Mouse (Mus musculus) liver, embryonic 12.5 days (tissue): ENCODE results near the gene Fam178b. TPM values are rescaled to one million over a fixed set of nuclear protein-coding genes. Genes with fewer than 3 reads are reported as not detected.

Source experiments
- ATAC-seq: fragments of 200-750 bp; cut with Nextera tagmentation; 2 replicates; pipeline ENCODE4 v1.8.0; 2017; ENCODE audit warnings: moderate number of reproducible peaks, mild to moderate bottlenecking, moderate library complexity
- H3K27ac ChIP-seq: fragments of 300-500 bp; sonication (generic); 2 replicates; pipeline ENCODE4 v1.5.1; 2016; ENCODE audit warnings: mild to moderate bottlenecking
- H3K27me3 ChIP-seq: fragments of 300-500 bp; sonication (generic); replicated peaks from 2 replicates; pipeline ENCODE4 v1.6.1; 2016; ENCODE audit warnings: mild to moderate bottlenecking, moderate library complexity
- H3K36me3 ChIP-seq: fragments of 300-500 bp; sonication (generic); 2 replicates; pipeline ENCODE4 v1.6.1; 2016; ENCODE audit warnings: mild to moderate bottlenecking, moderate library complexity
- H3K4me1 ChIP-seq: fragments of 300-500 bp; sonication (generic); 2 replicates; pipeline ENCODE4 v1.6.1; 2016
- H3K4me2 ChIP-seq: fragments of 300-500 bp; sonication (generic); 2 replicates; pipeline ENCODE4 v1.6.1; 2016; ENCODE audit warnings: mild to moderate bottlenecking, moderate library complexity
- H3K4me3 ChIP-seq: fragments of 300-500 bp; sonication (generic); 2 replicates; pipeline ENCODE4 v1.5.1; 2016; ENCODE audit warnings: mild to moderate bottlenecking, moderate library complexity
- H3K9ac ChIP-seq: fragments of 300-500 bp; sonication (generic); 2 replicates; pipeline ENCODE4 v1.6.1; 2016; ENCODE audit warnings: mild to moderate bottlenecking, moderate library complexity
- H3K9me3 ChIP-seq: fragments of 300-500 bp; sonication (generic); replicated peaks from 2 replicates; pipeline ENCODE4 v1.6.1; 2016; ENCODE audit warnings: mild to moderate bottlenecking, moderate library complexity
- WGBS: fragments of 180-500 bp; shearing (Covaris S2); methylation state at CpG from one replicate; pipeline ENCODE4 v1.1.7; 2016; ENCODE audit not compliant: insufficient replicate concordance; 5-methylcytosine and 5-hydroxymethylcytosine counted together
- microRNA-seq: library from miRNA; unstranded; fragments of <30 nt; microRNA quantifications from one replicate; pipeline ENCODE4, GENCODE M21; 2017
- polyA plus RNA-seq: library from polyadenylated mRNA; unstranded; fragments of >200 nt; fragmentation: Nextera tagmentation; extraction: Ambion mirVana; gene quantifications from 2 replicates; pipeline ENCODE4 v1.2.1, GENCODE M21; 2016

Fam178b gene
- polyA plus RNA-seq, 1 experiment from 2014 or later, result not detected

DNA sequence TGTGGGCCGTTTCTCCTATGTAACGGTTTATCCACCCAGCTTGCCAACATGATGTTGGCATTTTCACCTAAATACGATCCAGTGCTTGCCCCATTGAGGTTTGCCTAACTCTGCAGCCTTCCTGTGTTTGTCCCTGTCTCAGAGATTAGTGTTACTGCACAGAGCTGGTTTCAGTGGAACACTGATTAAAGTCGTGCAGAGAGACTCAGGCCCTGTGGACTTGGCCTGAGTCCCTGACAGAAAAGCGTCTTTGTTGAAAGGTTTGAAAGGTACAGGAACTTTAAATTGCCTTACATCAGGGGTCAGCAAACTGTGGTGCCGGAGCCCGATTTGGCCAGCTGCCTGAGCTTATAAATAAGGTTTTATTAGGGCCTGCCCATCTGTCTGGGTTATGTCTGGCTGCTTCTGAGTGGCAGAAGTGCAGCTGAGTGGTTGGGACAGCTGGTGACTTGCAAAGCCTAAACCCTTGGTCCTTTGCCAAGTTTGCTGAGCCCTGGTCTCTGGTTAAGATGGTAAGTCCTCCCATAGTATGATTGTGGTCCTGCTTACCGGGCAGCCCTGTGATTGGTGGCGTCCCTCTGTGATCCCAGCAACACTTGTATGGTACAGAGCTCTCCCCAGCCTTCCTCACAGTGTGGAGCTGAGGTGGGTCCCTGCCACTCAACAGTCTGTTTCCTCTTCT is 159.5 kb downstream of the Fam178b start:
- ATAC-seq, result no peak
- no peak overlapping the region for H3K4me3 ChIP-seq
- no peaks in the 10 kb centered on the region for H3K27me3 ChIP-seq
- H3K9ac ChIP-seq, result no peak overlapping the region
- no peaks in the 10 kb centered on the region for H3K4me1 ChIP-seq
- H3K27ac ChIP-seq, result no peak overlapping the region
- H3K36me3 ChIP-seq, result peaks cover 85% of the 10 kb centered on the region
- no peaks in the 10 kb centered on the region for H3K9me3 ChIP-seq
- H3K4me2 ChIP-seq, result no peak overlapping the region
- 79% methylated on average over 9 of the region's 9 CpGs for WGBS

DNA sequence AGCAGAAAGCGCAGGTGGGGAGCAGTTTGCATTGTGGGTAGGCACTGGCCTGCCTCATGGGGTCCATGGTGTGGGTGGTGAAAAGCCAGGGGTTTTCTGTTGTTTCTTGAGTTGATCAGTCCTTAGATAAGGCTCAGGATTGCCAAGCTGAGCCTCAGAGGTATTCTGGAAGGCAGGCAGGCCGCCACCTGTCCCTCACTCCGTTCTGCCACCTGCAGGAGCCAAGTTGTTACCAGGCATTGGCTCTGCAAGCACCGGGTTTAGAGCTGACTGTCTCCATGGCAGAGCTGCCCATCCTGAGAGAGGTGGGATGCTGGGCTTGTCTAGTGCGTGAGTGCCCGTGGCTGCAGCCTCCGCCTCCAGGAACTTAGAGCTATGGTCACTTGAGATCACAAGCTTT is 160.8 kb downstream of the Fam178b start:
- peaks cover 94% of the 10 kb centered on the region for H3K36me3 ChIP-seq
- WGBS, result 86% methylated on average over 7 of the region's 7 CpGs
- H3K27me3 ChIP-seq, result no peaks in the 10 kb centered on the region
- no peak overlapping the region for H3K27ac ChIP-seq
- no peaks in the 10 kb centered on the region for H3K4me1 ChIP-seq
- no peak for ATAC-seq
- no peak overlapping the region for H3K9ac ChIP-seq
- H3K9me3 ChIP-seq, result no peaks in the 10 kb centered on the region
- H3K4me3 ChIP-seq, result no peak overlapping the region
- no peak overlapping the region for H3K4me2 ChIP-seq

DNA sequence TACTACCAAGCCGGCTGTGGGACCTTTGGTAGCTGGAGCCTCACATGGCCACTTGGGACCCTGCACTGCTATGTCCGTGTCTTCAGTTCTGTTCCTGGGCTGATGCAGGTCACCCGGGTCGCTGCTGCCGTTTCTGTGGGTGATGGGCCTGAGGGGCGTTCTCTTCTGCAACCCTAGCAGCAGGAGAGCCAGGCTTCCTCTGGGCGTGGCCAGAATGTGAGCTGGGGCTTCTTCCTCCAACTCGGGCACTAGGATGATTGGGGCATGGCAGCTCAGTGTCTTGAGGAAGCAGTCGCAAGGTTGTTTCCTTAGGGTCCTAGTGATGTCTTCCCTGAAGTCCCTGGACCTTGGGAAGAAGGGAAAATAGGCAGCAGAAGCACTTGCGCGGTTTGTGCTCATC is 163.4 kb downstream of the Fam178b start:
- no peak overlapping the region for H3K9ac ChIP-seq
- H3K27me3 ChIP-seq, result no peaks in the 10 kb centered on the region
- H3K27ac ChIP-seq, result no peak overlapping the region
- WGBS, result 73% methylated on average over 11 of the region's 11 CpGs
- peaks cover 12% of the 10 kb centered on the region for H3K4me1 ChIP-seq
- H3K9me3 ChIP-seq, result no peaks in the 10 kb centered on the region
- no peak for ATAC-seq
- peaks cover 87% of the 10 kb centered on the region for H3K36me3 ChIP-seq
- H3K4me2 ChIP-seq, result no peak overlapping the region
- H3K4me3 ChIP-seq, result no peak overlapping the region

DNA sequence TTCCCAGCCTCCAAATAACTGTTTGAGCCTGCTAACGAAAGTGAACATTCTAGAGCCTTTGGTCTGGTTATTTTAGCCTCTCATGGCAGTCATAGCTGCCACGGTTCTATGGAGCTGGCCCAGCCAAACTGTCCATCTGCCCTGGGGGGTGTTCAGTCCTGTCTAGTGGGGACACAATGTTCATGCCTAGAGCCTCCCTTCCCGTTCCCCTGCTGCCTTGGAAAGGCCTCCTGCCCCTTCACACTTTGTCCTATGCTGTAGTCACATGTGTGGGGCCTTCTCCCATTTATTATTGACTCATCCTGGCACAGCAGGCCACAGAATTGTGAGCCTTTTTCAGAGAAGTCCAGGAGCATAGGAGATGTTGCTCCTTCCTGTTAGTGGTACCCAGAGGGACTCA is 164.7 kb downstream of the Fam178b start:
- Histone ChIP-seq H3K4me2 (no peak overlapping the region), H3K27me3 (no peaks in the 10 kb centered on the region), H3K9me3 (no peaks in the 10 kb centered on the region), H3K4me1 (peaks cover 25% of the 10 kb centered on the region), H3K9ac (no peak overlapping the region), H3K27ac (no peak overlapping the region), H3K4me3 (no peak overlapping the region), H3K36me3 (peaks cover 82% of the 10 kb centered on the region)
- no peak for ATAC-seq
- 83% methylated on average over 3 of the region's 3 CpGs for WGBS

DNA sequence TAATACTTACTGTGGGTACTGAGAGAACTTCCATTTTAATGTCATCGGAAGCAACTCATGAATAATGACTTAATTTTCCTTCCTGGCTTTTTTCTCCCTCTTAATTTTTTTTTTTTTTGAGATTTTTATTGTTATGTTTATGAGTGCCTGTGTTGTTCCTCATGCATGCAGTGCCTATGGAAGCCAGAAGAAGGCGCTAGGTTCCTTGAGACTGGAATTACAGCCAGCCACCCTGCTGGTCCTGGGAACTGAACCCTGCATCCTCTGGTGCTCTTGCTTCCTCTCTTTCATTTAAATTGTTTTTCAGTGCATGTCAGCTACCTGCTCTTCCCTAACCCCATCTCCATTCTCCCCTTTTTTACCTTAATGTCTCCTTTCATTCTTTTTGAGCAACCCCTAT is 169.3 kb downstream of the Fam178b start:
- 54% methylated on average over 2 of the region's 2 CpGs for WGBS

DNA sequence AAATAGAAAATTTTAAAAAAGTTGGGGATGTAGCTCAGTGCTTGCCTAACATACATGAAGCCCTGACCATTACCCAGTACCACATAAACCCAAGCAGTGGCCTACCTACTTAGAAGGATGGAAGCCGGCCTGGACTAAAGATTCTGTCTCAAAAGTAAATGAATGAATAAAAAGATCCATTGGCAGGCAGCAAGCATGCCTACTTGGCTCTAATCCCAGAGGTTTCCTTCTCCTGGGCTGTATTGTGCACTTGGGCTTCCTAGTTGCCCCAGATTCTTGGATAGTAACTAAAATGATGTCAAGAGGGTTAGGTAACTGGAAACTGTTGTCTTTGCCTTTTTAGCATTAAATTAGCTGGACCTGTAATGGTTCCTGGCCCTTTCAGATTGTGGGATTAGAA is 169.7 kb downstream of the Fam178b start:
- Histone ChIP-seq H3K9ac (peak overlapping the region; percentile 87), H3K4me3 (peak overlapping the region; percentile 98), H3K4me1 (peaks cover 35% of the 10 kb centered on the region), H3K27ac (no peak overlapping the region), H3K9me3 (no peaks in the 10 kb centered on the region), H3K36me3 (peaks cover 32% of the 10 kb centered on the region), H3K27me3 (no peaks in the 10 kb centered on the region), H3K4me2 (peak overlapping the region; percentile 98)
- WGBS, result 21% methylated on average over 1 of the region's 1 CpGs
- ATAC-seq, result no peak

More for the DNA sequence above, 169.3 kb downstream of the Fam178b start:
- H3K4me2 ChIP-seq, result peak overlapping the region; percentile 98
- peaks cover 35% of the 10 kb centered on the region for H3K4me1 ChIP-seq
- no peak for ATAC-seq
- H3K36me3 ChIP-seq, result peaks cover 36% of the 10 kb centered on the region
- no peak overlapping the region for H3K27ac ChIP-seq
- H3K4me3 ChIP-seq, result peak overlapping the region; percentile 98
- no peaks in the 10 kb centered on the region for H3K9me3 ChIP-seq
- H3K27me3 ChIP-seq, result no peaks in the 10 kb centered on the region
- 0 out of 2 replicates have a peak overlapping the region, but pooled peaks have one; percentile 87 for H3K9ac ChIP-seq

DNA sequence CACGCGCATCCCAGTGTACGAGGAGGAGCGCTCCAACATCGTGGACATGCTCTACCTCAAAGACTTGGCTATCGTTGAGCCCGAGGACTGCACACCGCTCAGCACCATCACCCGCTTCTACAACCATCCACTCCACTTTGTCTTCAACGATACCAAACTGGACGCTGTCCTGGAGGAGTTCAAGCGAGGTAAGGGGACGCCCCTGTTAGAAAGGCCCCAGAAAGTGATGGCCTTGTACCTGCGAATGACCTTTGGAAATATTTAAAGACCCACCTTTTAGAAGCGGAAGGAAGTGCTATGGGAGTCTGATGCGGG is 170.1 kb downstream of the Fam178b start:
- ATAC-seq, result no peak
- Histone ChIP-seq H3K4me3 (peak overlapping the region; percentile 98), H3K27ac (peak overlapping the region; percentile 95; the same call in 1 of the 2 replicates), H3K4me2 (peak overlapping the region; percentile 98), H3K9ac (peak overlapping the region; percentile 87), H3K27me3 (no peaks in the 10 kb centered on the region), H3K9me3 (no peaks in the 10 kb centered on the region), H3K4me1 (peaks cover 35% of the 10 kb centered on the region), H3K36me3 (peaks cover 28% of the 10 kb centered on the region)
- WGBS, result 4% methylated on average over 16 of the region's 16 CpGs

Small RNAs within 50 kb of the gene (microRNA-seq; reads per million reads assigned to microRNA genes)
- not detected for gene Gm24133

Other genes starting within 250 kb of the Fam178b start
- 20.9 and 22.8 TPM in 2 replicates for gene Lman2l, start 237.9 kb downstream of the Fam178b start, polyA plus RNA-seq
- gene Cnnm4, start 211.6 kb downstream of the Fam178b start, polyA plus RNA-seq, result 3.8 and 4.0 TPM in 2 replicates
- gene Cnnm3, start 171.3 kb downstream of the Fam178b start, polyA plus RNA-seq, result 1.3 and 1.5 TPM in 2 replicates
- 4.0 and 6.9 TPM in 2 replicates for gene Ankrd23, start 146.3 kb downstream of the Fam178b start, polyA plus RNA-seq
- gene Gm42417, start 143.8 kb downstream of the Fam178b start, polyA plus RNA-seq, result 0.15 and 0.29 TPM in 2 replicates
- 9.0 and 10.5 TPM in 2 replicates for gene Ankrd39, start 135.7 kb downstream of the Fam178b start, polyA plus RNA-seq
- gene Sema4c, start 124.8 kb downstream of the Fam178b start, polyA plus RNA-seq, result 3.9 TPM in 2 replicates
- 527 and 538 TPM in 2 replicates for gene Cox5b, start 8.3 kb upstream of the Fam178b start, polyA plus RNA-seq
- 0.11 TPM in 1 of 2 replicates, not detected in the other for gene 4933424G06Rik, start 27.0 kb upstream of the Fam178b start, polyA plus RNA-seq
- gene Actr1b, start 31.2 kb upstream of the Fam178b start, polyA plus RNA-seq, result 47.2 and 47.9 TPM in 2 replicates
- not detected in 2 replicates for gene Zap70, start 78.6 kb upstream of the Fam178b start, polyA plus RNA-seq